Mouse (Mus musculus): ENCODE results near the gene Vmn1r81.

The Vmn1r81 gene

DNA sequence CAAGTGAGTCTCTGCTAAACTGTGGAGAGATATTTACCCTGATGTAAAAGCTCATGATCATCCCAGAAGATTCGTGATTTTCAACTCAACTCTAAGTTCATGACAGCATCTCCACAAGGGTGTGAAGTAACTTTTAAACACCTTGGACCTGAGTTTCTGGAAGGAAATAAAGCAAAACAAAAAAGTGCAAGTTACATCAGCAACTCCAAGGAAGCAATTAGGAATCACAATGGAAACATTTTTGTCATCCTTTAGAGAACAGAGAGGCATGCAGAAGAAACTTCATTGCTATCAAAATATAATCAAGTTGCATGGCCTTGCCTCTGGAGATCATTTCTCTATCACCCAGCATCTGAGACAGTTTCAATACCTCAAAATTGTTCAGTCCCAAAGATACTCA lies at the start of gene Vmn1r81:
Gene Vmn1r81 (minus strand): TSS at position 101 of the 400 bp plus-strand sequence.
- DNase-seq (ENCODE audit: low spot score), result no peak

DNA sequence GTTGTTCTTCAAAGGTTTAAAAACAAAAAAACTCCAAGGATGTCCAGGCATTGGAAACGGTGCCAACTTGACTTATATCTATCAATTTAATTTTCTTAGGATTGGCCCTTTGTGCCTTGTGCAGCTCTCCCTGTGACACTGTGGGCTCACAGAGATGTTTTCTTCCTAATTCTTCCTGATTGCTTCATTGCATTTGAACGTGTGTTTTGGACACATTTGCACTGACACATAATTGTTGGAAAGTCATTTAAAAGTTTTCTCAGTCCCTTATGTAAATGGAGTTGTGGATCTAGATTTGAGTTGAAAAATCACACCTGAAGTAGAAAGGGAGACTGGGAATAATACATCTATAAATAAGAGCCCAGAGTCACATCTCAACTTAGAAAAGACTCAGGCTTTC lies 32.1 kb upstream of the Vmn1r81 start, which contains the start of gene Vmn1r82:
Gene Vmn1r82 (plus strand): TSS at position 301 of the 400 bp plus-strand sequence.
- DNase-seq (ENCODE audit: low spot score), result no peak

DNA sequence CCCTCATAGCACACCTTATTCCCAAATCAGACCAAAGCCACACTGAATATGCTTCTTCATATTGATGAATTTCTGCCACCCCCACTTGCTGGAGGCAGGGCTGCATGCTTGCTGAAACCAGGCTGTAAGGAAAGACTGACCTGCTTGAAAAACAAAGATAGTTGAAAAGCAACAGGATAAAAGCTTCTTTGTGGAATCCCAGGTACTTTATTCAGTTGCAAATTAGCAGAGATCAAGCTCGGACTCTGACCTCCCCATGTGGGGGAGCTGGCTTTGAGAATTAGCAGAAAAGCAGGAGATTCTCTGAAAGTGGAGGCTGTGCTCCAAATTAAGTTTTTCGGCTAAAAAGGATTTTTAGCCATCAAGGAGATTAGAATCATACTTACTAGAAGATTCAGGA lies 63.9 kb downstream of the Vmn1r81 start:
- DNase-seq (ENCODE audit: low spot score), result no peak
